Mouse (Mus musculus) left cerebral cortex, adult 18-20 months (tissue): Measurements from ENCODE around the gene E330009J07Rik. TPM values are rescaled to one million over a fixed set of nuclear protein-coding genes. Genes with fewer than 3 reads are reported as not detected.

ENCODE experiments used
- total RNA-seq, 2 experiments: library from RNA; stranded (reverse); gene quantifications; 2 replicates each; pipeline ENCODE4 v1.2.3; 2021

The E330009J07Rik gene
- total RNA-seq, 2 experiments from 2014 or later: 60.6 to 72.1 TPM

Other genes with a start within 250 kb of the E330009J07Rik start
- 10 to 100 TPM; 40.2 to 46.2 TPM for gene Agk, start 111.0 kb downstream of the E330009J07Rik start, total RNA-seq
- under 1 TPM in 1 of 2 experiments, not detected in 1; 0.33 TPM for gene Wee2, start 3.0 kb upstream of the E330009J07Rik start, total RNA-seq
- 10 to 100 TPM; 27.9 to 31.7 TPM for gene Ssbp1, start 35.2 kb upstream of the E330009J07Rik start, total RNA-seq
- gene Tas2r137, start 55.1 kb upstream of the E330009J07Rik start, total RNA-seq: not detected
- under 1 TPM in 1 of 2 experiments, not detected in 1; 0.35 TPM for gene Tas2r108, start 57.4 kb upstream of the E330009J07Rik start, total RNA-seq
- not detected for gene Prss37, start 83.4 kb upstream of the E330009J07Rik start, total RNA-seq
- not detected for gene Olfr461, start 118.9 kb upstream of the E330009J07Rik start, total RNA-seq
- gene Olfr460, start 133.4 kb upstream of the E330009J07Rik start, total RNA-seq: not detected
- gene Clec5a, start 149.7 kb upstream of the E330009J07Rik start, total RNA-seq: 1 to 10 TPM in 1 of 2 experiments, under 1 TPM in 1; 1.00 to 1.5 TPM
- gene Tas2r138, start 177.2 kb upstream of the E330009J07Rik start, total RNA-seq: not detected
- gene Mgam, start 192.7 kb upstream of the E330009J07Rik start, total RNA-seq: not detected